Mouse (Mus musculus): ENCODE results near the gene Gpr153.

- TF ChIP-seq ZC3H11A (IDR thresholded peaks at IDR 0.05; ENCODE audit: low read depth, low read length) (no peak), POLR2A (IDR thresholded peaks at IDR 0.05; ENCODE audit: low read depth, low read length) (no peak), HCFC1 (IDR thresholded peaks at IDR 0.05; ENCODE audit: low read depth, low read length) (no peak), CTCF (conservative IDR thresholded peaks at IDR 0.05 in 1 of 2, IDR thresholded peaks at IDR 0.05 in 1 of 2; ENCODE audit: low read depth in 2 of 2, low read length in 2 of 2) (no peak), NRF1 (IDR thresholded peaks at IDR 0.05; ENCODE audit: low read depth, low read length) (no peak), MEF2A (IDR thresholded peaks at IDR 0.05; ENCODE audit: borderline replicate concordance, low read depth, low read length) (no peak), PAX5 (IDR thresholded peaks at IDR 0.05; ENCODE audit: low read length) (no peak), RAD21 (IDR thresholded peaks at IDR 0.05; ENCODE audit: low read depth, low read length) (no peak), USF1 (IDR thresholded peaks at IDR 0.05; ENCODE audit: low read depth, low read length) (no peak), EP300 (IDR thresholded peaks at IDR 0.05; ENCODE audit: low read length) (no peak)
Measured at GRCm38 (mm10) chr4:152278986-152279385, 5.0 kb downstream of the Gpr153 start.

Measured in CH12.LX (cell line).